Mouse (Mus musculus) adrenal gland, adult 8-10 months (tissue): ENCODE data around the gene Galnt15. TPM values are rescaled to one million over a fixed set of nuclear protein-coding genes. Genes with fewer than 3 reads are reported as not detected.

ENCODE experiments used
- DNase-seq: peaks from one replicate; pipeline ENCODE4 v3.0.0; 2022
- total RNA-seq, 4 experiments: library from RNA; stranded (reverse); gene quantifications; 2 replicates each; pipeline ENCODE4 v1.2.4; 2022

Gene Galnt15
- 10 to 100 TPM; 11.3 to 15.3 (median 13.3) TPM for total RNA-seq

GRCm38 (mm10) chr14:32028681-32029091, at the start of gene Galnt15:
TSS of gene Galnt15 (plus strand) at chr14:32028989.
- DNase-seq, result peak; percentile 28

GRCm38 (mm10) chr14:31994021-31994420, 34.8 kb upstream of the Galnt15 start:
- no peak for DNase-seq

GRCm38 (mm10) chr14:32000941-32001340, 27.8 kb upstream of the Galnt15 start:
- DNase-seq, result no peak

- no peak for DNase-seq
Observed at GRCm38 (mm10) chr14:32002502-32003338, 26.1 kb upstream of the Galnt15 start.

- DNase-seq, result no peak
Observed at GRCm38 (mm10) chr14:32003904-32004596, 24.7 kb upstream of the Galnt15 start.

- no peak for DNase-seq
Observed at GRCm38 (mm10) chr14:32005673-32006261, 23.0 kb upstream of the Galnt15 start.

GRCm38 (mm10) chr14:32007654-32008335, 21.0 kb upstream of the Galnt15 start:
- no peak for DNase-seq

GRCm38 (mm10) chr14:32009715-32010114, 19.1 kb upstream of the Galnt15 start:
- no peak for DNase-seq

GRCm38 (mm10) chr14:32011547-32012304, 17.1 kb upstream of the Galnt15 start:
- DNase-seq, result no peak

- peak; percentile 41 for DNase-seq
Observed at GRCm38 (mm10) chr14:32015131-32015770, 13.5 kb upstream of the Galnt15 start.

GRCm38 (mm10) chr14:32016466-32016865, 12.3 kb upstream of the Galnt15 start:
- no peak for DNase-seq

GRCm38 (mm10) chr14:32016921-32017320, 11.9 kb upstream of the Galnt15 start:
- no peak for DNase-seq

GRCm38 (mm10) chr14:32017448-32017847, 11.3 kb upstream of the Galnt15 start:
- DNase-seq, result no peak

- DNase-seq, result no peak
Observed at GRCm38 (mm10) chr14:32019091-32019490, 9.7 kb upstream of the Galnt15 start.

GRCm38 (mm10) chr14:32021967-32022366, 6.8 kb upstream of the Galnt15 start:
- DNase-seq, result no peak

GRCm38 (mm10) chr14:32022450-32022849, 6.3 kb upstream of the Galnt15 start:
- no peak for DNase-seq

- no peak for DNase-seq
Observed at GRCm38 (mm10) chr14:32023891-32024290, 4.9 kb upstream of the Galnt15 start.

GRCm38 (mm10) chr14:32027218-32027617, 1.6 kb upstream of the Galnt15 start:
- DNase-seq, result no peak

- DNase-seq, result no peak
Observed at GRCm38 (mm10) chr14:32029411-32029992, 713 bp downstream of the Galnt15 start.

- no peak for DNase-seq
Observed at GRCm38 (mm10) chr14:32030073-32030472, 1.3 kb downstream of the Galnt15 start.

- peak; percentile 43 for DNase-seq
Observed at GRCm38 (mm10) chr14:32032522-32032921, 3.7 kb downstream of the Galnt15 start.
